Comparison of ENCODE assay signal across 8 mouse cellular contexts in the genomic region with DNA sequence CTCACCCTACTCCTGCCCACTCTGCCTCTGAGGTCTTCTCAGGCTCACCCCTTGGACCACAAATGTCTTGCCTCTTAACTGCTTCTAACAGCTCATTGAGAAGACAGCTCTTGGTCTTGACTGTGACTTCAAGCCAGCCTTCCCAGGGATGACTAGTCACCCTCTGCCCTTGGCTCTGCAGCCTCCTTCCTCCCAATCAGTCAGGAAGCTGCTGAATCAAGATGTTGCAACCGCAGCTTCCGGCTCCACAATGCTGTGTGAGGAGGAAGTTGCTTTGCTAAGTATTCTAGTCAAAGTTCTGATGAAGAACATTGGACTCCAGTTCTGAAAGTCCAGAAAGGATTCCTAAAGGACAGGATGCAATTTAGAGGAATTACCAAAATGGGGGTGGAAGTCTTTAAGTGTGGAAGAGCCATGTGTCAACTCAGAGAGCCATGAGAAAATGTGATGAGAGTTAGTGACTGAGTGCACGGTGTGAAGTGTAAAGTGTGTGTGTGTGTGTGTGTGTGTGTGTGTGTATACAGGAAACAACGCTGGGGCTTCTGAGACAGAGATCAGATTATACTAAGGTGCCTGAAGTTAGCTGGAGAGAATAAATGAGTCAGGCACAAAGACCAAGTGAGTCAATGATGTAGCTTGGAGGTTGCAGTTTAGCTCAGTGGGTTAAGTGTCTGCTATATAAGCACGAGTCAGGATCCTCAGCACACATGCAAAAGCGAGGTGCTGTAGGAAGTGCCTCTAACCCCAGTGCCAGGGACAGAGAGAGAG. TPM values are rescaled to one million over a fixed set of nuclear protein-coding genes. Genes with fewer than 3 reads are reported as not detected.
DNase-seq lines count a peak whose midpoint lies in the region; ATAC-seq and TF ChIP-seq lines count a peak whose summit lies in the region.

No protein-coding gene starts in this region.

- no peaks in the 10 kb centered on the region for H3K27me3 ChIP-seq in small intestine, adult 2 months (ENCODE audit: control insufficient read depth, insufficient read depth, low read length)
- H3K27me3 ChIP-seq in hindbrain, embryonic 16.5 days (replicated peaks; ENCODE audit: control insufficient read depth, insufficient read depth, low read length): no peaks in the 10 kb centered on the region

- H3K4me1 ChIP-seq in small intestine, adult 2 months (ENCODE audit: control insufficient read depth, insufficient read depth, insufficient read length, low read length): peaks cover 21% of the 10 kb centered on the region
- H3K4me1 ChIP-seq in hindbrain, embryonic 16.5 days (ENCODE audit: control insufficient read depth, insufficient read depth, low read depth, low read length): no peaks in the 10 kb centered on the region

- peak; percentile 30 for DNase-seq in gastrocnemius, adult 18-20 months (ENCODE audit: low spot score)
- no peak for DNase-seq in gastrocnemius, adult 8-10 months (ENCODE audit: low spot score in 2 of 2)
- DNase-seq in gastrocnemius, postnatal 25 days: peak; percentile 51
- DNase-seq in liver: peak; percentile 61
- DNase-seq in frontal cortex, postnatal 10 days (ENCODE audit: low spot score in 2 of 2): no peak
- DNase-seq in neural tube, embryonic 10.5 days (ENCODE audit: extremely low spot score, low spot score): no peak

- TF ChIP-seq CTCF in small intestine, adult 2 months (IDR thresholded peaks at IDR 0.05; ENCODE audit: extremely low read depth, insufficient read length, insufficient replicate concordance, low read depth, low read length): no peak

- no peaks in the 10 kb centered on the region for H3K9me3 ChIP-seq in hindbrain, embryonic 16.5 days (ENCODE audit: control insufficient read depth, low read length)

- WGBS in small intestine, adult 2 months: 18% methylated on average over 6 of the region's 6 CpGs
- 80% methylated on average over 6 of the region's 6 CpGs for WGBS in hindbrain, embryonic 16.5 days

- no peaks in the 10 kb centered on the region for H3K36me3 ChIP-seq in small intestine, adult 2 months (ENCODE audit: control insufficient read depth, insufficient read depth, low read length)
- H3K36me3 ChIP-seq in hindbrain, embryonic 16.5 days (ENCODE audit: control insufficient read depth, insufficient read depth, low read length): no peaks in the 10 kb centered on the region

- H3K4me2 ChIP-seq in hindbrain, embryonic 16.5 days (ENCODE audit: low read length): no peak overlapping the region

- no peak overlapping the region for H3K4me3 ChIP-seq in small intestine, adult 2 months (ENCODE audit: low read depth, low read length)
- no peak overlapping the region for H3K4me3 ChIP-seq in hindbrain, embryonic 16.5 days (ENCODE audit: low read length)

- TF ChIP-seq POLR2A in small intestine, adult 2 months (IDR thresholded peaks at IDR 0.05; ENCODE audit: low read depth, low read length): 0 out of 2 replicates have a peak, but pooled peaks have one; percentile 24

- H3K9ac ChIP-seq in hindbrain, embryonic 16.5 days (ENCODE audit: low read depth, low read length): no peak overlapping the region

- H3K27ac ChIP-seq in small intestine, adult 2 months (ENCODE audit: insufficient read depth, low read depth, low read length): peak overlapping the region; percentile 92
- H3K27ac ChIP-seq in hindbrain, embryonic 16.5 days (ENCODE audit: low read depth, low read length): no peak overlapping the region

- no peak for ATAC-seq in hindbrain, embryonic 16.5 days

RNA-seq across cellular contexts. Expression of a gene that starts 14.5 kb away (rescaled TPM):
- total RNA-seq in gastrocnemius, adult 18-20 months (2021): 10 to 100 TPM; 14.2 to 17.1 TPM
- total RNA-seq in gastrocnemius, adult 8-10 months (2022): 10 to 100 TPM; 13.2 to 20.5 (median 17.6) TPM
- total RNA-seq in gastrocnemius, postnatal 25 days (2021): 10 to 100 TPM; 13.8 to 14.3 TPM
- 23.2 and 69.2 TPM in 2 replicates for polyA plus RNA-seq in small intestine, adult 2 months (2012; rRNA removed)
- 136 and 147 TPM in 2 replicates for polyA plus RNA-seq in hindbrain, embryonic 16.5 days (2015; fragmentation: Nextera tagmentation; extraction: Ambion mirVana)

RNA-seq across cellular contexts. Expression of a gene that starts 58.7 kb away (rescaled TPM):
- total RNA-seq in gastrocnemius, adult 18-20 months (2021): 10 to 100 TPM; 18.6 to 19.1 TPM
- 10 to 100 TPM; 15.1 to 22.3 (median 19.5) TPM for total RNA-seq in gastrocnemius, adult 8-10 months (2022)
- 10 to 100 TPM; 14.4 to 15.3 TPM for total RNA-seq in gastrocnemius, postnatal 25 days (2021)
- polyA plus RNA-seq in small intestine, adult 2 months (2012; rRNA removed): 0.03 and 0.15 TPM in 2 replicates
- polyA plus RNA-seq in hindbrain, embryonic 16.5 days (2015; fragmentation: Nextera tagmentation; extraction: Ambion mirVana): 10.4 and 10.6 TPM in 2 replicates

Comparison
In these comparisons a context has a peak if more than half of its experiments do, and no peak if none do; other contexts are left out.
1. DNase-seq: peak in gastrocnemius, adult 18-20 months (single experiment), gastrocnemius, postnatal 25 days (single experiment) and liver (single experiment); none in gastrocnemius, adult 8-10 months (0 of 2), frontal cortex, postnatal 10 days (0 of 2) and neural tube, embryonic 10.5 days (single experiment).